In the genomic region with DNA sequence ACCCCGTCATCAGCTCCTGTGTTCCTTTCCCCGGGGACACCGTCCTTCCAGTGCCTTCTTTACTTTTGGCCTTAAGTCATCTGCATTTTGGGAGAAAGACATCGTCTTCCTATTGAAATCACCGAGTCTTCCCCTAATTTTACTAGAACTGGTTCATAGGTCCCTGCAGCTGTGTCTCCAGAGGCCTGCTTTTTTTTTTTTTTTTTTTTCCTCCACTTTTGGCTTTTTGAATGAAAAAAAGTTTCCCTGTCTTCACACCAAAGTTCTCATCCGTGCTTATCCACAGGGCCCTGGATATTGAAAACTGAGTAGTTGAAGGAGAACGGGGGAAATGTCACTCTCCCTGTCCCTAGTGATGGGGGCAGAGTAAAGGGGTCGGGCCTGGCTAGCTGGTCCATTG, we compare ENCODE assay signal across 9 mouse cellular contexts. TPM values are rescaled to one million over a fixed set of nuclear protein-coding genes. Genes with fewer than 3 reads are reported as not detected.
DNase-seq lines count a peak whose midpoint lies in the region; ATAC-seq and TF ChIP-seq lines count a peak whose summit lies in the region.
"Had no signal": no experiment of that assay in that cellular context is flagged by ENCODE, and none has a peak within 500 bp of the region (broad histone marks: within the 10 kb centered on the region; RNA-seq: fewer than 3 reads in every experiment).

No protein-coding gene starts in this region.

- no peaks in the 10 kb centered on the region for H3K9me3 ChIP-seq in heart, postnatal 0 days (replicated peaks; ENCODE audit: control insufficient read depth, low read length)
- no peaks in the 10 kb centered on the region for H3K9me3 ChIP-seq in intestine, embryonic 16.5 days (ENCODE audit: control insufficient read depth, low read length)
- H3K9me3 ChIP-seq in stomach, embryonic 16.5 days (replicated peaks; ENCODE audit: control insufficient read depth, low read length): no peaks in the 10 kb centered on the region

- no peak for TF ChIP-seq CTCF in heart, postnatal 0 days (IDR thresholded peaks at IDR 0.05; ENCODE audit: low read depth)
- no peak for TF ChIP-seq CTCF in spleen, adult 2 months (IDR thresholded peaks at IDR 0.05; ENCODE audit: extremely low read depth, insufficient read depth, insufficient read length, insufficient replicate concordance)

- peak overlapping the region; percentile 56 for H3K4me2 ChIP-seq in heart, postnatal 0 days (ENCODE audit: low read depth, low read length)
- peak overlapping the region; percentile 54; the same call in 1 of the 2 replicates for H3K4me2 ChIP-seq in intestine, embryonic 16.5 days (ENCODE audit: low read depth, low read length)
- peak overlapping the region; percentile 48 for H3K4me2 ChIP-seq in stomach, embryonic 16.5 days (ENCODE audit: low read depth, low read length)

- TF ChIP-seq EP300 in heart, postnatal 0 days (IDR thresholded peaks at IDR 0.05; ENCODE audit: low read depth): no peak

- no peak for DNase-seq in heart, postnatal 0 days (ENCODE audit: low spot score)
- DNase-seq in heart, adult 18-20 months: no peak
- no peak for DNase-seq in spleen, adult 2 months (ENCODE audit: low read depth in 1 of 2, low spot score in 2 of 2)
- DNase-seq in spleen, postnatal 14 days (ENCODE audit: low spot score in 2 of 2): no peak
- DNase-seq in right cerebral cortex, postnatal 25 days: no peak
- DNase-seq in layer of hippocampus, adult 18-20 months (ENCODE audit: low spot score in 2 of 2): no peak

- no peak overlapping the region for H3K4me3 ChIP-seq in heart, postnatal 0 days (ENCODE audit: low read depth, low read length)
- peak overlapping the region; percentile 65 for H3K4me3 ChIP-seq in spleen, adult 2 months (ENCODE audit: extremely low read depth, insufficient read depth, insufficient read length)
- H3K4me3 ChIP-seq in intestine, embryonic 16.5 days (ENCODE audit: low read length): no peak overlapping the region
- H3K4me3 ChIP-seq in stomach, embryonic 16.5 days (replicated peaks; ENCODE audit: low read length): no peak overlapping the region; the same call in 1 of the 2 replicates

- TF ChIP-seq POLR2A in spleen, adult 2 months (IDR thresholded peaks at IDR 0.05; ENCODE audit: low read depth, low read length): no peak

- H3K27me3 ChIP-seq in heart, postnatal 0 days (ENCODE audit: control insufficient read depth, insufficient read depth, low read length): peaks cover 17% of the 10 kb centered on the region
- H3K27me3 ChIP-seq in spleen, adult 2 months (ENCODE audit: control insufficient read depth, insufficient read depth, low read length): no peaks in the 10 kb centered on the region
- H3K27me3 ChIP-seq in intestine, embryonic 16.5 days (replicated peaks; ENCODE audit: control insufficient read depth, insufficient read depth, low read length): peaks cover 15% of the 10 kb centered on the region
- peaks cover 5% of the 10 kb centered on the region; the same call in 1 of the 2 replicates for H3K27me3 ChIP-seq in stomach, embryonic 16.5 days (ENCODE audit: control insufficient read depth, insufficient read depth, low read length)
- H3K27me3 ChIP-seq: Patski had no signal

- H3K4me1 ChIP-seq in heart, postnatal 0 days (ENCODE audit: control insufficient read depth, insufficient read depth): peaks cover 4% of the 10 kb centered on the region
- no peaks in the 10 kb centered on the region; the same call in 1 of the 2 replicates for H3K4me1 ChIP-seq in spleen, adult 2 months (ENCODE audit: control insufficient read depth, insufficient read depth, insufficient read length)
- peaks cover 30% of the 10 kb centered on the region for H3K4me1 ChIP-seq in intestine, embryonic 16.5 days (ENCODE audit: control insufficient read depth, insufficient read depth, low read length)
- peaks cover 24% of the 10 kb centered on the region for H3K4me1 ChIP-seq in stomach, embryonic 16.5 days (ENCODE audit: control insufficient read depth, insufficient read depth, low read length)

- H3K36me3 ChIP-seq in heart, postnatal 0 days (replicated peaks; ENCODE audit: control insufficient read depth, insufficient read depth, low read length): peaks cover 6% of the 10 kb centered on the region; the same call in 1 of the 2 replicates
- no peaks in the 10 kb centered on the region for H3K36me3 ChIP-seq in spleen, adult 2 months (ENCODE audit: control insufficient read depth, insufficient read depth, low read length)
- no peaks in the 10 kb centered on the region for H3K36me3 ChIP-seq in intestine, embryonic 16.5 days (ENCODE audit: control insufficient read depth, insufficient read depth, low read length)
- H3K36me3 ChIP-seq in stomach, embryonic 16.5 days (ENCODE audit: control insufficient read depth, insufficient read depth, low read length): no peaks in the 10 kb centered on the region

- WGBS in heart, postnatal 0 days: 69% methylated on average over 8 of the region's 8 CpGs
- 35% methylated on average over 8 of the region's 8 CpGs for WGBS in spleen, adult 2 months
- WGBS in intestine, embryonic 16.5 days: 58% methylated on average over 8 of the region's 8 CpGs
- WGBS in stomach, embryonic 16.5 days: 65% methylated on average over 8 of the region's 8 CpGs

- ATAC-seq in heart, postnatal 0 days (ENCODE audit: insufficient read depth, low read depth): no peak
- ATAC-seq in intestine, embryonic 16.5 days: no peak
- no peak for ATAC-seq in stomach, embryonic 16.5 days (ENCODE audit: insufficient read depth, low FRiP score)

- H3K9ac ChIP-seq in heart, postnatal 0 days (replicated peaks; ENCODE audit: low read depth, low read length): peak overlapping the region; percentile 40; the same call in 1 of the 2 replicates
- H3K9ac ChIP-seq in intestine, embryonic 16.5 days (ENCODE audit: low read depth, low read length): peak overlapping the region; percentile 51; the same call in 1 of the 2 replicates
- H3K9ac ChIP-seq in stomach, embryonic 16.5 days (ENCODE audit: low read length): peak overlapping the region; percentile 66

- 0 out of 2 replicates have a peak overlapping the region, but pooled peaks have one; percentile 65 for H3K27ac ChIP-seq in heart, postnatal 0 days (ENCODE audit: low read depth)
- H3K27ac ChIP-seq in spleen, adult 2 months (ENCODE audit: insufficient read depth, low read length): peak overlapping the region; percentile 85; the same call in 1 of the 2 replicates
- H3K27ac ChIP-seq in intestine, embryonic 16.5 days (ENCODE audit: low read length): peak overlapping the region; percentile 62
- peak overlapping the region; percentile 88; the same call in 1 of the 2 replicates for H3K27ac ChIP-seq in stomach, embryonic 16.5 days (ENCODE audit: low read length)

RNA-seq across cellular contexts. Expression of a gene that starts 16.0 kb away (rescaled TPM):
- total RNA-seq in heart, postnatal 0 days (2014; rRNA removed; ENCODE audit: low replicate concordance): 77.6 and 240 TPM in 2 replicates
- 156 TPM in 2 replicates for polyA plus RNA-seq in heart, postnatal 0 days (2015; fragmentation: Nextera tagmentation; extraction: Ambion mirVana)
- 100 to 1,000 TPM; 327 to 375 TPM for total RNA-seq in heart, adult 18-20 months (2021)
- 23.1 and 30.0 TPM in 2 replicates for polyA plus RNA-seq in spleen, adult 2 months (2012; rRNA removed)
- 56.3 and 63.9 TPM in 2 replicates for polyA plus RNA-seq in intestine, embryonic 16.5 days (2015; fragmentation: Nextera tagmentation; extraction: Ambion mirVana)
- polyA plus RNA-seq in stomach, embryonic 16.5 days (2015; fragmentation: Nextera tagmentation; extraction: Ambion mirVana): 50.1 and 57.9 TPM in 2 replicates
- 10 to 100 TPM; 63.8 to 77.8 TPM for total RNA-seq in layer of hippocampus, adult 18-20 months (2021)
